Mouse (Mus musculus): ENCODE results near the gene Ccndbp1.
"Not testable (repeated sequence)": the region's sequence is repeated elsewhere in the genome, so short reads cannot be mapped to it uniquely, and the experiment has no call there.

Ccndbp1 gene

GRCm38 (mm10) chr2:121003586-121003985, 4.6 kb upstream of the Ccndbp1 start:
- no peak for DNase-seq

GRCm38 (mm10) chr2:121004018-121004811, 4.0 kb upstream of the Ccndbp1 start:
- no peak for DNase-seq

GRCm38 (mm10) chr2:121006986-121007385, 1.2 kb upstream of the Ccndbp1 start:
- no peak for DNase-seq

- DNase-seq = no peak
These were observed 433 bp downstream of the Ccndbp1 start for GRCm38 (mm10) chr2:121008664-121009007.

GRCm38 (mm10) chr2:121009071-121009677, 971 bp downstream of the Ccndbp1 start:
- DNase-seq = no peak

GRCm38 (mm10) chr2:121012676-121013075, 4.5 kb downstream of the Ccndbp1 start:
- DNase-seq = no peak

GRCm38 (mm10) chr2:121015507-121015906, 7.3 kb downstream of the Ccndbp1 start:
- no peak for DNase-seq

- DNase-seq = no peak
These were observed 8.0 kb downstream of the Ccndbp1 start for GRCm38 (mm10) chr2:121016226-121016625.

GRCm38 (mm10) chr2:121017151-121017550, 8.9 kb downstream of the Ccndbp1 start:
- DNase-seq = no peak

GRCm38 (mm10) chr2:121022918-121023317, 14.7 kb downstream of the Ccndbp1 start:
- no peak for DNase-seq

- DNase-seq = no peak
These were observed 28.6 kb downstream of the Ccndbp1 start, which contains the start of gene Epb42 for GRCm38 (mm10) chr2:121036733-121037341. Epb42 (minus strand) TSS chr2:121037072.

GRCm38 (mm10) chr2:121038851-121039250, 30.6 kb downstream of the Ccndbp1 start:
- not testable (repeated sequence) for DNase-seq

GRCm38 (mm10) chr2:121039382-121039781, 31.2 kb downstream of the Ccndbp1 start:
- no peak for DNase-seq

- peak; percentile 59 for DNase-seq
These were observed 32.9 kb downstream of the Ccndbp1 start for GRCm38 (mm10) chr2:121041098-121041497.

- no peak for DNase-seq
These were observed 37.5 kb downstream of the Ccndbp1 start for GRCm38 (mm10) chr2:121045653-121046052.

- no peak for DNase-seq
These were observed 44.0 kb downstream of the Ccndbp1 start for GRCm38 (mm10) chr2:121052176-121052575.

- no peak for DNase-seq
These were observed 45.9 kb downstream of the Ccndbp1 start for GRCm38 (mm10) chr2:121054060-121054459.

GRCm38 (mm10) chr2:121055915-121056314, 47.7 kb downstream of the Ccndbp1 start:
- DNase-seq = no peak

GRCm38 (mm10) chr2:121057997-121058396, 49.8 kb downstream of the Ccndbp1 start:
- no peak for DNase-seq

- DNase-seq = no peak
These were observed 53.1 kb downstream of the Ccndbp1 start for GRCm38 (mm10) chr2:121061315-121061714.

Measured in thymus, postnatal 4 days (tissue).